Mouse (Mus musculus): ENCODE results near the gene Tmem87b. TPM values are rescaled to one million over a fixed set of nuclear protein-coding genes. Genes with fewer than 3 reads are reported as not detected.

Gene Tmem87b
- polyA plus RNA-seq, 1 experiment from 2014 or later: 20.4 TPM

GRCm38 (mm10) chr2:128833035-128833434 is 15.1 kb downstream of the Tmem87b start:
- peaks cover 11% of the 10 kb centered on the region for H3K36me3 ChIP-seq (ENCODE audit: control insufficient read depth, insufficient read depth, low read length)
- no peak overlapping the region for H3K4me3 ChIP-seq (ENCODE audit: low read depth, low read length)
- 83% methylated on average over 2 of the region's 2 CpGs for WGBS (ENCODE audit: insufficient replicate concordance)
- no peaks in the 10 kb centered on the region for H3K27me3 ChIP-seq (ENCODE audit: control insufficient read depth, insufficient read depth, low read length)
- no peaks in the 10 kb centered on the region for H3K4me1 ChIP-seq (ENCODE audit: control insufficient read depth, insufficient read depth, low read length)
- no peak for ATAC-seq (replicated peaks; ENCODE audit: insufficient number of reproducible peaks, low FRiP score, low TSS enrichment)
- H3K9me3 ChIP-seq (replicated peaks; ENCODE audit: control insufficient read depth, low read length): no peaks in the 10 kb centered on the region
- no peak overlapping the region for H3K27ac ChIP-seq (ENCODE audit: low read depth, low read length)
- no peak overlapping the region for H3K9ac ChIP-seq (ENCODE audit: low read depth, low read length)
- H3K4me2 ChIP-seq: no peak overlapping the region

GRCm38 (mm10) chr2:128833435-128833834 is 15.5 kb downstream of the Tmem87b start:
- H3K4me2 ChIP-seq: no peak overlapping the region
- no peak for ATAC-seq (replicated peaks; ENCODE audit: insufficient number of reproducible peaks, low FRiP score, low TSS enrichment)
- H3K36me3 ChIP-seq (ENCODE audit: control insufficient read depth, insufficient read depth, low read length): peaks cover 11% of the 10 kb centered on the region
- H3K27ac ChIP-seq (ENCODE audit: low read depth, low read length): no peak overlapping the region
- H3K27me3 ChIP-seq (ENCODE audit: control insufficient read depth, insufficient read depth, low read length): no peaks in the 10 kb centered on the region
- no peak overlapping the region for H3K4me3 ChIP-seq (ENCODE audit: low read depth, low read length)
- H3K9ac ChIP-seq (ENCODE audit: low read depth, low read length): no peak overlapping the region
- no peaks in the 10 kb centered on the region for H3K4me1 ChIP-seq (ENCODE audit: control insufficient read depth, insufficient read depth, low read length)
- H3K9me3 ChIP-seq (replicated peaks; ENCODE audit: control insufficient read depth, low read length): no peaks in the 10 kb centered on the region
- WGBS (ENCODE audit: insufficient replicate concordance): 94% methylated on average over 2 of the region's 2 CpGs

- no peak for ATAC-seq (replicated peaks; ENCODE audit: insufficient number of reproducible peaks, low FRiP score, low TSS enrichment)
- Histone ChIP-seq H3K36me3 (ENCODE audit: control insufficient read depth, insufficient read depth, low read length) (peaks cover 11% of the 10 kb centered on the region), H3K4me3 (ENCODE audit: low read depth, low read length) (no peak overlapping the region), H3K4me1 (ENCODE audit: control insufficient read depth, insufficient read depth, low read length) (no peaks in the 10 kb centered on the region), H3K9ac (ENCODE audit: low read depth, low read length) (no peak overlapping the region), H3K27ac (ENCODE audit: low read depth, low read length) (no peak overlapping the region), H3K9me3 (replicated peaks; ENCODE audit: control insufficient read depth, low read length) (no peaks in the 10 kb centered on the region), H3K27me3 (ENCODE audit: control insufficient read depth, insufficient read depth, low read length) (no peaks in the 10 kb centered on the region), H3K4me2 (no peak overlapping the region)
- WGBS (ENCODE audit: insufficient replicate concordance): 90% methylated on average over 8 of the region's 8 CpGs
Measured at GRCm38 (mm10) chr2:128837531-128837930, 19.6 kb downstream of the Tmem87b start.

- H3K4me1 ChIP-seq (ENCODE audit: control insufficient read depth, insufficient read depth, low read length): no peaks in the 10 kb centered on the region
- H3K9me3 ChIP-seq (replicated peaks; ENCODE audit: control insufficient read depth, low read length): no peaks in the 10 kb centered on the region
- H3K36me3 ChIP-seq (ENCODE audit: control insufficient read depth, insufficient read depth, low read length): peaks cover 13% of the 10 kb centered on the region
- no peak overlapping the region for H3K27ac ChIP-seq (ENCODE audit: low read depth, low read length)
- H3K4me2 ChIP-seq: no peak overlapping the region
- WGBS (ENCODE audit: insufficient replicate concordance): 94% methylated on average over 3 of the region's 3 CpGs
- no peak for ATAC-seq (replicated peaks; ENCODE audit: insufficient number of reproducible peaks, low FRiP score, low TSS enrichment)
- no peak overlapping the region for H3K4me3 ChIP-seq (ENCODE audit: low read depth, low read length)
- H3K27me3 ChIP-seq (ENCODE audit: control insufficient read depth, insufficient read depth, low read length): no peaks in the 10 kb centered on the region
- H3K9ac ChIP-seq (ENCODE audit: low read depth, low read length): no peak overlapping the region
Measured at GRCm38 (mm10) chr2:128838611-128839010, 20.7 kb downstream of the Tmem87b start.

- no peak overlapping the region for H3K9ac ChIP-seq (ENCODE audit: low read depth, low read length)
- WGBS (ENCODE audit: insufficient replicate concordance): 68% methylated on average over 2 of the region's 2 CpGs
- no peak for ATAC-seq (replicated peaks; ENCODE audit: insufficient number of reproducible peaks, low FRiP score, low TSS enrichment)
- H3K4me3 ChIP-seq (ENCODE audit: low read depth, low read length): no peak overlapping the region
- no peak overlapping the region for H3K4me2 ChIP-seq
- peaks cover 10% of the 10 kb centered on the region for H3K36me3 ChIP-seq (ENCODE audit: control insufficient read depth, insufficient read depth, low read length)
- H3K9me3 ChIP-seq (replicated peaks; ENCODE audit: control insufficient read depth, low read length): no peaks in the 10 kb centered on the region
- no peaks in the 10 kb centered on the region for H3K4me1 ChIP-seq (ENCODE audit: control insufficient read depth, insufficient read depth, low read length)
- no peaks in the 10 kb centered on the region for H3K27me3 ChIP-seq (ENCODE audit: control insufficient read depth, insufficient read depth, low read length)
- no peak overlapping the region for H3K27ac ChIP-seq (ENCODE audit: low read depth, low read length)
Measured at GRCm38 (mm10) chr2:128839501-128839900, 21.6 kb downstream of the Tmem87b start.

GRCm38 (mm10) chr2:128842437-128842836 is 24.5 kb downstream of the Tmem87b start:
- Histone ChIP-seq H3K4me2 (no peak overlapping the region), H3K27me3 (ENCODE audit: control insufficient read depth, insufficient read depth, low read length) (no peaks in the 10 kb centered on the region), H3K9me3 (replicated peaks; ENCODE audit: control insufficient read depth, low read length) (no peaks in the 10 kb centered on the region), H3K4me1 (ENCODE audit: control insufficient read depth, insufficient read depth, low read length) (no peaks in the 10 kb centered on the region), H3K9ac (ENCODE audit: low read depth, low read length) (no peak overlapping the region), H3K27ac (ENCODE audit: low read depth, low read length) (no peak overlapping the region), H3K36me3 (ENCODE audit: control insufficient read depth, insufficient read depth, low read length) (peaks cover 12% of the 10 kb centered on the region), H3K4me3 (ENCODE audit: low read depth, low read length) (no peak overlapping the region)
- ATAC-seq (replicated peaks; ENCODE audit: insufficient number of reproducible peaks, low FRiP score, low TSS enrichment): no peak
- 81% methylated on average over 8 of the region's 8 CpGs for WGBS (ENCODE audit: insufficient replicate concordance)

GRCm38 (mm10) chr2:128850036-128850435 is 32.1 kb downstream of the Tmem87b start:
- Histone ChIP-seq H3K27ac (ENCODE audit: low read depth, low read length) (no peak overlapping the region), H3K36me3 (ENCODE audit: control insufficient read depth, insufficient read depth, low read length) (peaks cover 12% of the 10 kb centered on the region), H3K9me3 (replicated peaks; ENCODE audit: control insufficient read depth, low read length) (no peaks in the 10 kb centered on the region), H3K4me2 (no peak overlapping the region), H3K27me3 (ENCODE audit: control insufficient read depth, insufficient read depth, low read length) (no peaks in the 10 kb centered on the region), H3K9ac (ENCODE audit: low read depth, low read length) (no peak overlapping the region), H3K4me3 (ENCODE audit: low read depth, low read length) (no peak overlapping the region), H3K4me1 (ENCODE audit: control insufficient read depth, insufficient read depth, low read length) (peaks cover 5% of the 10 kb centered on the region; the same call in 1 of the 2 replicates)
- WGBS (ENCODE audit: insufficient replicate concordance): 87% methylated on average over 2 of the region's 2 CpGs
- ATAC-seq (replicated peaks; ENCODE audit: insufficient number of reproducible peaks, low FRiP score, low TSS enrichment): no peak

GRCm38 (mm10) chr2:128856673-128857072 is 38.8 kb downstream of the Tmem87b start:
- no peak overlapping the region for H3K9ac ChIP-seq (ENCODE audit: low read depth, low read length)
- WGBS (ENCODE audit: insufficient replicate concordance): 86% methylated on average over 1 of the region's 1 CpGs
- no peaks in the 10 kb centered on the region for H3K4me1 ChIP-seq (ENCODE audit: control insufficient read depth, insufficient read depth, low read length)
- no peak overlapping the region for H3K27ac ChIP-seq (ENCODE audit: low read depth, low read length)
- ATAC-seq (replicated peaks; ENCODE audit: insufficient number of reproducible peaks, low FRiP score, low TSS enrichment): no peak
- H3K9me3 ChIP-seq (replicated peaks; ENCODE audit: control insufficient read depth, low read length): no peaks in the 10 kb centered on the region
- no peaks in the 10 kb centered on the region for H3K27me3 ChIP-seq (ENCODE audit: control insufficient read depth, insufficient read depth, low read length)
- H3K36me3 ChIP-seq (ENCODE audit: control insufficient read depth, insufficient read depth, low read length): 0 out of 2 replicates have a peak, but pooled peaks cover 4% of the 10 kb centered on the region
- no peak overlapping the region for H3K4me3 ChIP-seq (ENCODE audit: low read depth, low read length)
- no peak overlapping the region for H3K4me2 ChIP-seq

- ATAC-seq (replicated peaks; ENCODE audit: insufficient number of reproducible peaks, low FRiP score, low TSS enrichment): no peak
- H3K27ac ChIP-seq (ENCODE audit: low read depth, low read length): no peak overlapping the region
- H3K36me3 ChIP-seq (ENCODE audit: control insufficient read depth, insufficient read depth, low read length): no peaks in the 10 kb centered on the region
Measured at GRCm38 (mm10) chr2:128858962-128859361, 41.0 kb downstream of the Tmem87b start.

More at GRCm38 (mm10) chr2:128858962-128859361, 41.0 kb downstream of the Tmem87b start:
- Histone ChIP-seq H3K9me3 (replicated peaks; ENCODE audit: control insufficient read depth, low read length) (no peaks in the 10 kb centered on the region), H3K27me3 (ENCODE audit: control insufficient read depth, insufficient read depth, low read length) (no peaks in the 10 kb centered on the region), H3K9ac (ENCODE audit: low read depth, low read length) (no peak overlapping the region), H3K4me1 (ENCODE audit: control insufficient read depth, insufficient read depth, low read length) (0 out of 2 replicates have a peak, but pooled peaks cover 4% of the 10 kb centered on the region), H3K4me3 (ENCODE audit: low read depth, low read length) (no peak overlapping the region), H3K4me2 (no peak overlapping the region)
- WGBS (ENCODE audit: insufficient replicate concordance): 86% methylated on average over 6 of the region's 6 CpGs

Measured in heart, embryonic 11.5 days (tissue).